11 mouse cellular contexts compared by ENCODE assay signal in genomic region chr6:114216741-114217414, GRCm38 (mm10).
DNase-seq lines count a peak whose midpoint lies in the region; ATAC-seq and TF ChIP-seq lines count a peak whose summit lies in the region.
"Had no signal": no experiment of that assay in that cellular context is flagged by ENCODE, and none has a peak within 500 bp of the region (broad histone marks: within the 10 kb centered on the region; RNA-seq: fewer than 3 reads in every experiment).

No protein-coding gene starts in this region.

- no peak for TF ChIP-seq CTCF in midbrain, postnatal 0 days (IDR thresholded peaks at IDR 0.05)

- no peak overlapping the region for H3K9ac ChIP-seq in hindbrain, embryonic 14.5 days
- no peak overlapping the region for H3K9ac ChIP-seq in midbrain, postnatal 0 days (replicated peaks; ENCODE audit: low read length, poor library complexity, severe bottlenecking)
- H3K9ac ChIP-seq: limb, embryonic 15.5 days had no signal

- no peak overlapping the region for H3K4me2 ChIP-seq in hindbrain, embryonic 14.5 days (replicated peaks)
- no peak overlapping the region for H3K4me2 ChIP-seq in midbrain, postnatal 0 days (ENCODE audit: low read depth, low read length, poor library complexity, severe bottlenecking)
- H3K4me2 ChIP-seq: limb, embryonic 15.5 days had no signal

- peak overlapping the region; percentile 77 for H3K27ac ChIP-seq in hindbrain, embryonic 14.5 days
- peak overlapping the region; percentile 76 for H3K27ac ChIP-seq in midbrain, postnatal 0 days (ENCODE audit: low read depth, low read length)
- H3K27ac ChIP-seq: limb, embryonic 15.5 days had no signal

- DNase-seq in Muller cell, postnatal 12 days (ENCODE audit: inconsistent ontology term) = peak; percentile 36
- DNase-seq in embryo, embryonic 11 days = peak; percentile 41
- peak; percentile 55 for DNase-seq in hindbrain, embryonic 14.5 days (ENCODE audit: low spot score)
- peak; percentile 87 for DNase-seq in midbrain, postnatal 0 days (ENCODE audit: low spot score)
- DNase-seq in kidney, adult 18-20 months = no peak
- DNase-seq in ovary, postnatal 14 days (ENCODE audit: low spot score) = no peak
- DNase-seq in yolk sac, embryonic 10.5 days (ENCODE audit: low spot score) = no peak
- DNase-seq: cerebellum, adult 9-10 months; kidney, postnatal 25 days; thymus, adult 2 months had no signal

- no peak overlapping the region for H3K4me3 ChIP-seq in hindbrain, embryonic 14.5 days (replicated peaks; ENCODE audit: low read length)
- no peak overlapping the region for H3K4me3 ChIP-seq in midbrain, postnatal 0 days (ENCODE audit: low read depth, low read length)
- H3K4me3 ChIP-seq: limb, embryonic 15.5 days had no signal

- peaks cover 14% of the 10 kb centered on the region for H3K4me1 ChIP-seq in hindbrain, embryonic 14.5 days (replicated peaks; ENCODE audit: control insufficient read depth, insufficient read depth, low read length)
- H3K4me1 ChIP-seq in midbrain, postnatal 0 days (ENCODE audit: insufficient read depth, low read length) = peaks cover 11% of the 10 kb centered on the region; the same call in 1 of the 2 replicates
- H3K4me1 ChIP-seq: limb, embryonic 15.5 days had no signal

- WGBS in hindbrain, embryonic 14.5 days = 25% methylated on average over 13 of the region's 13 CpGs
- 39% methylated on average over 13 of the region's 13 CpGs for WGBS in midbrain, postnatal 0 days

- no peaks in the 10 kb centered on the region for H3K36me3 ChIP-seq in hindbrain, embryonic 14.5 days (replicated peaks; ENCODE audit: control insufficient read depth, insufficient read depth)
- H3K36me3 ChIP-seq in midbrain, postnatal 0 days (ENCODE audit: insufficient read depth, low read length) = no peaks in the 10 kb centered on the region
- H3K36me3 ChIP-seq: limb, embryonic 15.5 days had no signal

- H3K9me3 ChIP-seq in hindbrain, embryonic 14.5 days (ENCODE audit: control insufficient read depth, low read length) = no peaks in the 10 kb centered on the region
- H3K9me3 ChIP-seq in midbrain, postnatal 0 days (ENCODE audit: low read length) = no peaks in the 10 kb centered on the region
- H3K9me3 ChIP-seq: limb, embryonic 15.5 days had no signal

- peak; percentile 90 for ATAC-seq in hindbrain, embryonic 14.5 days (ENCODE audit: low FRiP score)
- peak; percentile 89 for ATAC-seq in midbrain, postnatal 0 days (ENCODE audit: low FRiP score)

- no peaks in the 10 kb centered on the region for H3K27me3 ChIP-seq in hindbrain, embryonic 14.5 days (ENCODE audit: control insufficient read depth, insufficient read depth, low read length)
- no peaks in the 10 kb centered on the region; the same call in 1 of the 2 replicates for H3K27me3 ChIP-seq in midbrain, postnatal 0 days (ENCODE audit: insufficient read depth, low read length)

Comparison
In these comparisons a context has a peak if more than half of its experiments do, and no peak if none do; other contexts are left out.
1. DNase-seq: peak in Muller cell, postnatal 12 days (single experiment), embryo, embryonic 11 days (single experiment), hindbrain, embryonic 14.5 days (single experiment) and midbrain, postnatal 0 days (single experiment); none in kidney, adult 18-20 months (single experiment), ovary, postnatal 14 days (single experiment) and yolk sac, embryonic 10.5 days (single experiment).